Mouse (Mus musculus): ENCODE data around the gene Lgals3.

GRCm38 (mm10) chr14:47352272-47352671 is 15.3 kb upstream of the Lgals3 start:
- no peak for TF ChIP-seq CTCF (IDR thresholded peaks at IDR 0.05; ENCODE audit: extremely low read depth, insufficient read depth, low read length)
- TF ChIP-seq POLR2A (IDR thresholded peaks at IDR 0.05; ENCODE audit: extremely low read depth, insufficient read depth, low read length): no peak

Data from cortical plate, adult 2 months (tissue).